Mouse (Mus musculus) embryonic facial prominence, embryonic 12.5 days (tissue): Measurements from ENCODE around the gene Reps2. TPM values are rescaled to one million over a fixed set of nuclear protein-coding genes. Genes with fewer than 3 reads are reported as not detected.

ENCODE experiments used
- ATAC-seq: fragments of 200-750 bp; cut with Nextera tagmentation; 2 replicates; pipeline ENCODE4 v1.8.0; 2017; ENCODE audit not compliant: insufficient number of reproducible peaks, insufficient read depth, low FRiP score, low TSS enrichment
- H3K27ac ChIP-seq: fragments of 300-500 bp; sonication (generic); 2 replicates; pipeline ENCODE4 v1.5.1; 2016; ENCODE audit warnings: mild to moderate bottlenecking
- H3K27me3 ChIP-seq: fragments of 300-500 bp; sonication (generic); 2 replicates; pipeline ENCODE4 v1.6.1; 2016; ENCODE audit warnings: mild to moderate bottlenecking, moderate library complexity
- H3K36me3 ChIP-seq: fragments of 300-500 bp; sonication (generic); 2 replicates; pipeline ENCODE4 v1.6.1; 2016; ENCODE audit warnings: mild to moderate bottlenecking
- H3K4me1 ChIP-seq: fragments of 300-500 bp; sonication (generic); 2 replicates; pipeline ENCODE4 v1.6.1; 2016
- H3K4me2 ChIP-seq: fragments of 300-500 bp; sonication (generic); replicated peaks from 2 replicates; pipeline ENCODE4 v1.6.1; 2016; ENCODE audit warnings: mild to moderate bottlenecking, moderate library complexity
- H3K4me3 ChIP-seq: fragments of 300-500 bp; sonication (generic); 2 replicates; pipeline ENCODE4 v1.5.1; 2016; ENCODE audit warnings: mild to moderate bottlenecking
- H3K9ac ChIP-seq: fragments of 300-500 bp; sonication (generic); 2 replicates; pipeline ENCODE4 v1.6.1; 2016; ENCODE audit warnings: mild to moderate bottlenecking, moderate library complexity
- H3K9me3 ChIP-seq: fragments of 300-500 bp; sonication (generic); 2 replicates; pipeline ENCODE4 v1.6.1; 2016; ENCODE audit warnings: mild to moderate bottlenecking, moderate library complexity
- WGBS: fragments of 180-500 bp; shearing (Covaris S2); methylation state at CpG from one replicate; pipeline ENCODE4 v1.1.7; 2016; 5-methylcytosine and 5-hydroxymethylcytosine counted together
- polyA plus RNA-seq: library from polyadenylated mRNA; unstranded; fragments of >200 nt; fragmentation: Nextera tagmentation; extraction: Ambion mirVana; gene quantifications from 2 replicates; pipeline ENCODE4 v1.2.1, GENCODE M21; 2016

The Reps2 gene
- polyA plus RNA-seq, 1 experiment from 2014 or later = 1.4 TPM

DNA sequence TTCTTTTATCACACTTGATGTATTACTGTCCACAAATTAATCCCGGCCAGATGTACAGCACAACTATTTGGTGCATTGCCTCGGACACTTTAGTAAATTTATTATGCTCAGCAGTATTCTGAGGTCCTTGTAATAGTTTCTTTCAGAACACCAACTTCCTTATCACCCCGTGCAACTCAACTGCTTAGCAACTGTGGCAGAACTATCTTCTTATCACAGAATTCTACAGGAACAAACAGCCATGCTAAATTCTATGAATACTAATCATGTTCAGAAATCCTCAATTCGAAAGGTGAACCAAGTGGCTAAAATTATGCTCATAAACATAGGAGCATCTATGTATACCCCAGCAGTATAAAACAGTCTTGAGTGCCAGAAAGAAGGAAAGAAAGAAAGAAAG is 1.7 kb downstream of the Reps2 start:
- no peak for ATAC-seq
- 77% methylated on average over 4 of the region's 4 CpGs for WGBS
- no peak overlapping the region for H3K4me3 ChIP-seq
- H3K27me3 ChIP-seq = peaks cover 24% of the 10 kb centered on the region
- H3K4me2 ChIP-seq = no peak overlapping the region
- H3K9me3 ChIP-seq = no peaks in the 10 kb centered on the region
- no peaks in the 10 kb centered on the region for H3K4me1 ChIP-seq
- no peak overlapping the region for H3K27ac ChIP-seq
- H3K9ac ChIP-seq = no peak overlapping the region
- H3K36me3 ChIP-seq = no peaks in the 10 kb centered on the region

DNA sequence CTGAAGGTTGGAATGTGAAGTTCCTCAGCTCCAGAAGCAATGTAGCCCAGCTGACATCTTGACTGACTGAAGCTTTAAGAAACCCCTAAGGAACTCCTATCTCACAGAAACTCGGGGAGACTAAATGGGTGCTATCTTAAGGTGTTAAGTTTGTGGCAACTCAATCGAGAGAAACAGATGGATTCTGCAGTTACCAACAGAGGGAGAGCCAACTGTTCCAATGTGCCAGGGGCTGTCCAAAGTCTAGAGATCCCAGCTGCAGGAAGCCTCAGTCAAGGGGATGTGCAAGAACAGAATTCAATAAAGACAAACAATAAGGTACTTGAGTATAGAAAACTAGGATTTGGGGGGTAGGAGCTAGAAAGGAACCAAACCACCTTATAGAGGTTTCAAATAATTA is 8.3 kb downstream of the Reps2 start:
- Histone ChIP-seq H3K27me3 (peaks cover 3% of the 10 kb centered on the region; the same call in 1 of the 2 replicates), H3K4me3 (no peak overlapping the region), H3K4me1 (no peaks in the 10 kb centered on the region), H3K36me3 (no peaks in the 10 kb centered on the region), H3K9ac (no peak overlapping the region), H3K27ac (no peak overlapping the region), H3K9me3 (no peaks in the 10 kb centered on the region), H3K4me2 (no peak overlapping the region)
- no peak for ATAC-seq
- 63% methylated on average over 2 of the region's 2 CpGs for WGBS

DNA sequence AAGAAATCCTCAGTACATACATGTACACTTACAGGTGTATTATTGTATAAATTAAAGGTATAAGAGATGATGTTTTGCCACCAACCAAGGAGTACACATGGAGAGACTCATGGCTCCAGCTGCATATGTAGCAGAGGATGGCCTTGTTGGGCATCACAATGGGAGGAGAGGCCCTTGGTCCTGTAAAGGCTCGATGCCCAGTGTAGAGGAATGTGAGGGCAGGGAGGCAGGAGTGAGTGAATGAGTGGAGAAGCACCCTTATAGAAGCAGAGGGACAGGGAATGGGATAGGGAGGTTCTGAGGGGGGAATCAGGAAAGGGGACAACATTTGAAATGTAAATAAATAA is 21.4 kb downstream of the Reps2 start:
- no peaks in the 10 kb centered on the region for H3K9me3 ChIP-seq
- no peak overlapping the region for H3K9ac ChIP-seq
- 0 out of 2 replicates have a peak, but pooled peaks cover 3% of the 10 kb centered on the region for H3K27me3 ChIP-seq
- no peak overlapping the region for H3K27ac ChIP-seq
- H3K4me1 ChIP-seq = no peaks in the 10 kb centered on the region
- no peaks in the 10 kb centered on the region for H3K36me3 ChIP-seq
- H3K4me3 ChIP-seq = no peak overlapping the region
- WGBS = 75% methylated on average over 1 of the region's 1 CpGs
- H3K4me2 ChIP-seq = no peak overlapping the region
- ATAC-seq = no peak

DNA sequence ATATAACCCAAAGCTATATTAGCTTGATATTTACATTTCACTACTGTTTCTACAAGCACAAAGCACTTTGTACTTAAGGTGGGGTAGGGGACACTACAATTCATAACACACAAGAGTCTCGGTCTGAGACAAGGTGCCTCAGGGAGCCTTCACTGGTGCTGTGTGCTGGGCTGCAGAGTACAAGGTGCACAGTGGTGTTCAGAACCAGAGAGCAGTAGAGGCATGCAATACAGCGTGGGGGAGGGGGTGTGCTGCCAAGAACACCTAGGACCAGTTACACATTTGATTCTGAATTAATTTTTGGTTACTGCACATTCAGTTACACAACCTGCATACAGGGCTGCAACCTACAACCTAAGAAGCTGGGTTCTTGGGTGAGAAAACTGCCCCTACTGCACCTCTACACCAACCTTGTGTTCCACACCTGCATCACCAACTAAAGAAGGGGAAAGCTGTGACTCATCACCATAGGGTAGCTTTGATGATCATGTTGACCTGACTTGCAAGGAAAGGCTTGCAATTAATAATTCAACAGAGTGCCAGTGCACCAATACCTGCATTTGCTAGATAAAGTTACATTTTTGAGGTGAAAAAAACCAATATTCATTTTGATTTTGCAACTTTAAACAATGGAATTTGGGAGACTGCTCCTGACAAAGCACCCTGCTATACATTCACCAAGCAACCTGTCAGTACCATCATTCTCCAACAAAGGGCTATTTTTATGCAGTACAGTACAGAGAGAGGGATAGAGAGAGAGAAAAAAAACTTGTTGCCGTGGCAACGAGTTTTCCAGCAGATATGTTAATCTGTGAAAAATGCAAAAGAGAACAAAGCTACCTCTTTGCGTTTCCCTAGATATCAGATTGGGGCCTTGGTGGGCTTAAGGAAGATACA is 22.0 kb downstream of the Reps2 start:
- Histone ChIP-seq H3K4me2 (no peak overlapping the region), H3K9me3 (no peaks in the 10 kb centered on the region), H3K4me1 (no peaks in the 10 kb centered on the region), H3K36me3 (no peaks in the 10 kb centered on the region), H3K4me3 (no peak overlapping the region), H3K27me3 (0 out of 2 replicates have a peak, but pooled peaks cover 2% of the 10 kb centered on the region), H3K9ac (no peak overlapping the region), H3K27ac (no peak overlapping the region)
- ATAC-seq = no peak
- WGBS = 78% methylated on average over 5 of the region's 5 CpGs

DNA sequence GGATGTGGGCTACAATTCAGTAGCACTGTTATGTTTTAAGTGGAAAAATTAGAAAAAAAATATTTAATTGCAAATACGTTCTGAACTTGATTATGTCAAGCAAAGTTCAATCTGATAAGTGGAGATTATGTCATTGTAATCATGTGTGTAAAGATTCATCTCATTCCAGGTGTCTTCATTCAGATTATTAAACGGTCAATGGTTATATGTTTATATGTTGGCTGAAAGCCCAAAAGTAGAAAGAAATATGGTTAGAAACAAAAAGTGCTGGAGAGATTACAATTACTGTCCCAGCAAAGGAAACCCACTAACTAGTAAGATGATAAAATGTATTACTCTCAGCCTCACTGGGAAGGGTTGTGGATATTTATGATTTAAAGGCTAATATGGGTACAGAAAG is 23.7 kb downstream of the Reps2 start:
- Histone ChIP-seq H3K4me1 (no peaks in the 10 kb centered on the region), H3K27ac (no peak overlapping the region), H3K9ac (no peak overlapping the region), H3K27me3 (no peaks in the 10 kb centered on the region), H3K36me3 (no peaks in the 10 kb centered on the region), H3K4me2 (no peak overlapping the region), H3K4me3 (no peak overlapping the region), H3K9me3 (no peaks in the 10 kb centered on the region)
- 84% methylated on average over 2 of the region's 2 CpGs for WGBS
- ATAC-seq = no peak

DNA sequence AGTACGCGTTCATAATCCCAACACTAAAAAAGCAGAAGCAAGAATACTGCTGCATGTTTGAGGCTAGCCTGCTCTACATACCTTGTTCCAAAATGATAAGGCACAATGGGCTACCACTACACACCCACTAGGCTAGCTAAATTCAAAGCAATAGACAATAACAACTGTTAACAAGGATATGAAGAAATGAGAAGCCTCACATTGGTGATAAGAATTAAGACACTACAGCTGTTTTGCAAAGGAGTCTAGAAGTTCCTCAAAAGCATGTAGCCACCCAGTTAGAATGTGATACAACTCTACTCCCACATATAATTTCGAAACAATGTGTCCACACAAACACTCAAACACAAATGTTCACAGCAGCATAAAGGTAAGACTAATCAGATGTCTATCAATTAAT is 24.9 kb downstream of the Reps2 start:
- H3K4me1 ChIP-seq = no peaks in the 10 kb centered on the region
- ATAC-seq = no peak
- H3K27me3 ChIP-seq = no peaks in the 10 kb centered on the region
- H3K9me3 ChIP-seq = no peaks in the 10 kb centered on the region
- no peak overlapping the region for H3K4me2 ChIP-seq
- no peak overlapping the region for H3K27ac ChIP-seq
- H3K36me3 ChIP-seq = no peaks in the 10 kb centered on the region
- no peak overlapping the region for H3K4me3 ChIP-seq
- H3K9ac ChIP-seq = no peak overlapping the region
- WGBS = 92% methylated on average over 3 of the region's 3 CpGs

DNA sequence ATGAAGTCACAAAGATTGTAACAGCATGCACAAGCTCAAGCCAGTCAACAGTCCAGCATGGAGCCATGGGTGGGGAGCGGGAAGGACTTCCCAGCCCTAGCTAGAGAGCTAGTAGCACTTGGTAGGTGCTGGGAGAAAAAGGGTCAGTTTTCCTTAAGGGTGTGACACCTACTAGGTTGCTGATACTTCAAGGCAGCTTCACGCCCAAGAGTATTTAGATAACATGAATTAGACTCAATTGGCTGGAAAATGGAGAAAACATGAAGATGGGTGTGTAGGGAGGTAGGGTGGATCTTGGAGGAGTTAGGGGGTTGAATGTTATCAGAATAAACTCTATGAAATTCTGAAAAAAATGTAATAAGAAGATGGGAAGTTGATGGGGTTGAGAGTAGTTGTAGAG is 37.3 kb downstream of the Reps2 start:
- Histone ChIP-seq H3K27me3 (no peaks in the 10 kb centered on the region; the same call in 1 of the 2 replicates), H3K27ac (no peak overlapping the region), H3K4me1 (no peaks in the 10 kb centered on the region), H3K36me3 (no peaks in the 10 kb centered on the region), H3K4me2 (no peak overlapping the region), H3K9ac (no peak overlapping the region), H3K4me3 (no peak overlapping the region), H3K9me3 (no peaks in the 10 kb centered on the region)
- WGBS = 87% methylated on average over 2 of the region's 2 CpGs
- ATAC-seq = no peak

DNA sequence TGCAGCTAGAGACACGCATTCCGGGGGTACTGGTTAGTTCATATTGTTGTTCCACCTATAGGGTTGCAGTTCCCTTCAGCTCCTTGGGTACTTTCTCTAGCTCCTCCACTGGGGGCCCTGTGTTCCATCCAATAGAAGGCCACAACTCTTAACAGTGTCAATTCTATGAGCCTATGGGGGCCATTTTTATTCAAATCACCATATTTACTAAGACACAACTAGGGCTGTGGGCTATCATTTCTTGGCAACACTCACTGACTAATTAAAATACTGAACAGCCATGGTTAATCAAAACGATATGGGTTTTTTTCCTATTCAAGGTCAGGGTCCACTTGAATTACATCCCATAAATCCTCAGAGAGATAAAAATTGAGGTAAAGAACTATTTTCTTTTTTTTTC is 43.8 kb downstream of the Reps2 start:
- no peak overlapping the region for H3K27ac ChIP-seq
- H3K27me3 ChIP-seq = no peaks in the 10 kb centered on the region
- no peak for ATAC-seq
- no peak overlapping the region for H3K4me2 ChIP-seq
- no peak overlapping the region for H3K9ac ChIP-seq
- 80% methylated on average over 3 of the region's 3 CpGs for WGBS
- H3K4me1 ChIP-seq = no peaks in the 10 kb centered on the region
- no peaks in the 10 kb centered on the region for H3K9me3 ChIP-seq
- H3K4me3 ChIP-seq = no peak overlapping the region
- no peaks in the 10 kb centered on the region for H3K36me3 ChIP-seq

DNA sequence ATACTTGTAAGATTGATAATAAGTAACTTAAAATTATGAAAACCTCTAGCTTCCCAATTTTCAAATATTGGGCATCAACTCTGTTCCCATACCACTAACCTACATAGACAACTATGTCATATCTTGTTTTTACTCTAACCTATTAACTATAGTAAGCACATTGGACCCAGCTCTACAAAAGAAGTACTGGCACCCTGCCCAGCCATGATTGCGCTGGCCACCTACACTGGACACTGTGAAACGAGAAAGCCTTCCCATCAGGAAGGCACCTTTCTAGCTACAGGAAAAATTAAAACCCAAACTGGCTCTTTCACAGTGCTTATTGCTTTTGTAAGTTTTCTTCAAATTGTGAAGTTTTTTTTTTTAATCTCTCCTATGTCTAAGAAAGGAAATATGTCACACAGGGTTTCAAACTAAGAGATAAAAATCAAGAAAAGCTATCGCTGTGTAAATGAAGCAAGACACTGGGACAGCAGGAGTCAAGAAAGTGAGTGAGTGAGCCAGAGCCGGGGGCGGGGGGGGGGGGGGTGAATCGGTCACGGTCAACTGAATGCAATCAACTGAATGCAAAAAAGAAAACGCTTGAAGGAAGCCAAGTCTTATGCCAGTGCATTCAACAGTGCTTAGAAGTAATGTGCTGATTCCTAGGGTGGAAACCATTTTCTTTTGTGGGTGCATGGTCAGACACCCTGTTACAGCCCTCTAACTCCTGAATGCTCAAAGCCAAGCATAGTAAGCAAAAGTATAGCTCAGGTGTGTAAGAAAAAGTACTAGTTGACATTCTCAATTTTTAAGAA is 52.2 kb downstream of the Reps2 start:
- ATAC-seq = no peak
- WGBS = 54% methylated on average over 7 of the region's 8 CpGs
- H3K9ac ChIP-seq = no peak overlapping the region

DNA sequence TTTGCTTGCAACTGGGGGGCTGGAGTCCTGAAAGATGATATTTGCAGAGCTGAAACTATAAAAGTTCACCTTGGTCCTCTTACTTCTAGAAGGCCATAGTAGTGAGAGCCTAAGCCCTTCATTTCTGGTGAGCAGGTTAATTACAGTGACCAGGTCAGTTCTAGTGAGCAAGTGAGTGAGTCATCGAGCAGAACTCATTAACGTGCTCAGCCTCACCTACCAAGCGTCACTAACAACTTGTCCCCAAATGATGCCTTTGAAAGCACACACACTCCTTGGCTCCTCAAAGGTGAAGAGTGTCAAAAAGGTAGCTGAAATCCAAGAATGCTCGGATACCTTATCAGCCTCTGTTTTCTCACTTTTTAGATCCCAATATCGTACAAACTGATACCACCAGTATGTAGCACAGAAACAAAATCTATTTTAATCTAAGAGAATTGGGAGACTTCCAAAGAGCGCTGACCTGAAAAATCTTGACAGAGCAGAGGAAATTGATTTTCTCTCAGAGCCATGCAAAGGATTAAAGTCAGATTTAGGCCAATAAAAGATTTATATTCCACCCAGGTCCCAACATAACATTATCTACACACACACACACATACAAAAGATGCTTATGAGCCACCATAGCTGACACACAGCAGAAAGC is 53.2 kb downstream of the Reps2 start:
- no peak for ATAC-seq
- H3K9ac ChIP-seq = no peak overlapping the region
- 72% methylated on average over 6 of the region's 6 CpGs for WGBS
- no peaks in the 10 kb centered on the region for H3K9me3 ChIP-seq
- H3K27ac ChIP-seq = no peak overlapping the region
- no peaks in the 10 kb centered on the region for H3K4me1 ChIP-seq
- H3K36me3 ChIP-seq = no peaks in the 10 kb centered on the region
- H3K27me3 ChIP-seq = no peaks in the 10 kb centered on the region
- H3K4me2 ChIP-seq = no peak overlapping the region
- H3K4me3 ChIP-seq = no peak overlapping the region

More for the DNA sequence above, 52.2 kb downstream of the Reps2 start:
- Histone ChIP-seq H3K9me3 (no peaks in the 10 kb centered on the region), H3K4me1 (no peaks in the 10 kb centered on the region), H3K36me3 (no peaks in the 10 kb centered on the region), H3K4me2 (no peak overlapping the region), H3K4me3 (no peak overlapping the region), H3K27ac (no peak overlapping the region), H3K27me3 (no peaks in the 10 kb centered on the region)

DNA sequence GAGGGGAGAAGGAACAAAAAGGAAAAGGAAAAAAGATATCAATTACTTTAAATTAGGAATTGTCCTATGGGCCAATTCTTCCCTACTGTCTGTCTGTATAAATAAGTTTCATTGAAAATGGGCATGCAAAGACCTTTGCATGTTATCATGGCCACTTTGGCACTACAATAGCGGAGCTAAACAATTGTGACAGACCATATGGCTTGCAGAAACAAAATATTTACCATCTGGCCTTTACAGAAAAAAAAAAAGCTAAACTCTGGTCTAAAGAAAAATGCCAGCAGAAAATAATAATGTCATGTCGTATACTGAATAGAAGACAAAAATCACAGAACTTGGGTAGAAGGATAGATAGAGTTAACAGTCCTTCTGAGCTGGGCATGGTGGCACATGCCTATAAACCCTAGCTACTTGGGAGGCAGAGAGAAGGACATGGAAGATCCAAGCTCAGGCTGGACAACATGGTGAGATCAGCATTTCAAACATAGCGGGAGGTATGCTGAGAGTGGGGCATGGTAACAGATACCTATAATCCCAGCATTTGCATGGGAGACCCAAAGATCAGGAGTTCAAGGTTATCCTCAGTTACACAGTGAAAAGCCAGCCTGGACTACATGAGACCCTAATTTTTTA is 54.2 kb downstream of the Reps2 start:
- Histone ChIP-seq H3K4me3 (no peak overlapping the region), H3K36me3 (no peaks in the 10 kb centered on the region), H3K9me3 (no peaks in the 10 kb centered on the region), H3K4me1 (no peaks in the 10 kb centered on the region), H3K4me2 (no peak overlapping the region), H3K27ac (no peak overlapping the region), H3K9ac (no peak overlapping the region), H3K27me3 (no peaks in the 10 kb centered on the region)
- no peak for ATAC-seq
- WGBS = 80% methylated on average over 3 of the region's 3 CpGs
